Mouse (Mus musculus) liver, postnatal 0 days (tissue): ENCODE measurements at regions not wholly inside any gene's neighbourhood (a gene's known extent, or its start where the extent isn't known, plus 50 kb on each side); places are given as distances from the start of the nearest gene placed in this dataset.

Experiments
- ATAC-seq: fragments of 200-750 bp; cut with Nextera tagmentation; 2 replicates; pipeline ENCODE4 v1.8.0; 2017; ENCODE audit warnings: mild to moderate bottlenecking, moderate library complexity
- DNase-seq: peaks from one replicate; pipeline ENCODE4 v3.0.0-alpha.2; 2016
- H3K27ac ChIP-seq: fragments of 300-500 bp; sonication (generic); 2 replicates; pipeline ENCODE4 v1.5.1; 2014; ENCODE audit warnings: antibody characterized with exemption, moderate library complexity, mild to moderate bottlenecking, low read depth
- H3K27me3 ChIP-seq: fragments of 300-500 bp; sonication (generic); 2 replicates; pipeline ENCODE4 v1.6.1; 2014; ENCODE audit warnings: low read length, control low read depth, mixed read lengths; ENCODE audit not compliant: insufficient read depth
- H3K36me3 ChIP-seq: fragments of 300-500 bp; sonication (generic); replicated peaks from 2 replicates; pipeline ENCODE4 v1.6.1; 2014; ENCODE audit warnings: mild to moderate bottlenecking, control low read depth, low read length, moderate library complexity, mixed read lengths; ENCODE audit not compliant: insufficient read depth
- H3K4me1 ChIP-seq: fragments of 300-500 bp; sonication (generic); 2 replicates; pipeline ENCODE4 v1.6.1; 2014; ENCODE audit warnings: antibody characterized with exemption, mild to moderate bottlenecking, control low read depth; ENCODE audit not compliant: insufficient read depth
- H3K4me2 ChIP-seq: fragments of 300-500 bp; sonication (generic); 2 replicates; pipeline ENCODE4 v1.6.1; 2014; ENCODE audit warnings: low read depth, mild to moderate bottlenecking, low read length, moderate library complexity, mixed read lengths
- H3K4me3 ChIP-seq: fragments of 300-500 bp; sonication (generic); 2 replicates; pipeline ENCODE4 v1.5.1; 2014; ENCODE audit warnings: low read depth, low read length
- H3K9ac ChIP-seq: fragments of 300-500 bp; sonication (generic); replicated peaks from 2 replicates; pipeline ENCODE4 v1.6.1; 2014; ENCODE audit warnings: mild to moderate bottlenecking, moderate library complexity
- H3K9me3 ChIP-seq: fragments of 300-500 bp; sonication (generic); 2 replicates; pipeline ENCODE4 v1.6.1; 2016; ENCODE audit warnings: mild to moderate bottlenecking, control low read depth, low read length, mixed read lengths
- CTCF ChIP-seq: sonication (generic); IDR thresholded peaks from 2 replicates; pipeline ENCODE4 v1.5.1; 2016; ENCODE audit warnings: antibody characterized with exemption, low read depth
- EP300 ChIP-seq: IDR thresholded peaks from 2 replicates; pipeline ENCODE4 v1.6.1; 2016; ENCODE audit warnings: antibody characterized with exemption, low read depth, mild to moderate bottlenecking
- WGBS: fragments of 180-500 bp; shearing (Covaris S2); extraction: QIAGEN DNeasy Blood & Tissue Kit; methylation state at CpG from one replicate; pipeline ENCODE4 v1.1.7; 2014; ENCODE audit not compliant: insufficient replicate concordance; 5-methylcytosine and 5-hydroxymethylcytosine counted together

DNA sequence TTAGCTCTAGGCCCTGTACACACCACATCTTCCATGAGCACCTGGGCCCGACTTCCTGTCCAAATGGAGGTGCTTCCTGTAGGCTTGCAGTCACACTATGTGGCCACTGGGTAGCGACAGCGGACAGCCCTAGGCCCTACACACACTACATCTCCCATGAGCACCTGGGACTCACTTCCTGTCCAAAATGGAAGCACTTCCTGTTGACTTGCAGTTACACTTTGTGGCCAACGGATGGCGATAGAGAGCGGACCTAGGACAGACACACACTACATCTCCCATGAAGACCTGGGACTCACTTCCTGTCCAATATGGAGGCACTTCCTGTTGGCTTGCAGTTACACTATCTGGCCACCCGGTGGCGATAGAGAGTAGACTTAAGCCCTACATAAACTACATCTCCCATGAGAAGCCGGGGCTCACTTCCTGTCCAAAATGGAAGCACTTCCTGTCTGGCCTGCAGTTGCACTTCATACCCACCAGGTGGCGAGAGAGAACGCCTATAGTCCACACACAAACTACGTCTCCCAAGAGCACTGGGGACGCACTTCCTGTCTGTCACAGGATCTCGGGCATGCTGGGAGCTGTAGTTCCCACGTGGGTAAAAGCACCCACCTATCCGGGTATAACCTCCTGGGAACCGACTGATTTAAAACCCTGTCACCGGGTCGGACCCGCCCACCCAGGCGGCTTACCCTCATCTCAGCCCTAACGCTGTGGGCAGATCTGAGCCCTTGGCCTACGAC, 96.1 kb upstream of the Rab39b start:
- H3K9me3 ChIP-seq: no peaks in the 10 kb centered on the region
- no peaks in the 10 kb centered on the region for H3K27me3 ChIP-seq
- no peak overlapping the region for H3K27ac ChIP-seq
- no peaks in the 10 kb centered on the region for H3K4me1 ChIP-seq
- peak; percentile 92 for ATAC-seq
- H3K9ac ChIP-seq: no peak overlapping the region
- peak overlapping the region; percentile 57 for H3K4me2 ChIP-seq
- TF ChIP-seq CTCF (peak; percentile 82), EP300 (no peak; the same call in 1 of the 2 replicates)
- 11% methylated on average over 23 of the region's 23 CpGs for WGBS
- peak overlapping the region; percentile 13 for H3K4me3 ChIP-seq
- peak; percentile 89 for DNase-seq
- no peaks in the 10 kb centered on the region for H3K36me3 ChIP-seq

DNA sequence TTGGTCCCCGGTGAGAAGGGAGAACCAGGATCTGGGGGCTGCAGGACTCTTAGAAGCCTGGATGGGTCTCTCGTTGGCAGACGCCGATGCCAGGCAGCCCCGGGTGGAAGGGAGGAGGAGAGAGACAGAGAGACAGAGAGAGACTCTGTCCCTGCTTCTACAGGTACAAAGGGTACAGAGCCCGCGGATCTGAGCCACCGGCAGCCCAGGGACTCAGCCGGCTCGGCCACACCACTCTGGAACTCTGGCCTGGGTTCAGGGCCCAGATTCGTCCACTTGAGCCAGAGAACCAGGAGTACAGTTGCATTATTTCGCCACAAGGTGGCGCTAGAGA, 95.5 kb upstream of the Rab39b start:
- Histone ChIP-seq H3K4me3 (peak overlapping the region; percentile 32), H3K36me3 (no peaks in the 10 kb centered on the region), H3K4me1 (no peaks in the 10 kb centered on the region), H3K4me2 (peak overlapping the region; percentile 53), H3K27me3 (no peaks in the 10 kb centered on the region), H3K9me3 (0 out of 2 replicates have a peak, but pooled peaks cover 3% of the 10 kb centered on the region), H3K27ac (no peak overlapping the region), H3K9ac (peak overlapping the region; percentile 30; the same call in 1 of the 2 replicates)
- ATAC-seq (no peak), DNase-seq (no peak)
- WGBS: 32% methylated on average over 13 of the region's 13 CpGs
- TF ChIP-seq CTCF (no peak), EP300 (no peak)

DNA sequence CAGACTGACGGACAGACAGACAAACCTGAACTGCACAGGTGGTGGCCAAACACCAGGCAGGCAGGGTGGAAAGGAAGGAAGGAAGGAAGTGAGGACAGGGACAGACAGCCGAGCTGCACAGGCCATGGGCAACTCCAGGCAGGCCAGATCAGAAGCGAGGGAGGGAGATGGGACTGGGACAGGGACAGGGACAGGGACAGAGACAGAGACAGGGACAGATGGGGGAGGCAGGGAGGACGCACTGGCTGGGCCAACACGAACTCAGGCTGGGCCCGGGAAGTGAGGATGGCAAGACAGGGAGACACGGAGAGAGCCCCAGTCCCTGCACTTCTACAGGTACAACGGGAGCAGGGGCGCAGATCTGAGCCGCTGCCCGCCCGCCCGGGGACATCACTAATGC, 94.9 kb upstream of the Rab39b start:
- 0 out of 2 replicates have a peak overlapping the region, but pooled peaks have one; percentile 30 for H3K9ac ChIP-seq
- peak overlapping the region; percentile 53 for H3K4me2 ChIP-seq
- H3K4me3 ChIP-seq: peak overlapping the region; percentile 32
- no peak for TF ChIP-seq EP300
- no peak for TF ChIP-seq CTCF
- H3K36me3 ChIP-seq: no peaks in the 10 kb centered on the region
- no peaks in the 10 kb centered on the region for H3K4me1 ChIP-seq
- WGBS: 78% methylated on average over 11 of the region's 13 CpGs
- 0 out of 2 replicates have a peak, but pooled peaks cover 3% of the 10 kb centered on the region for H3K9me3 ChIP-seq
- no peak overlapping the region for H3K27ac ChIP-seq
- no peaks in the 10 kb centered on the region for H3K27me3 ChIP-seq
- peak; percentile 16 for DNase-seq
- ATAC-seq: no peak

DNA sequence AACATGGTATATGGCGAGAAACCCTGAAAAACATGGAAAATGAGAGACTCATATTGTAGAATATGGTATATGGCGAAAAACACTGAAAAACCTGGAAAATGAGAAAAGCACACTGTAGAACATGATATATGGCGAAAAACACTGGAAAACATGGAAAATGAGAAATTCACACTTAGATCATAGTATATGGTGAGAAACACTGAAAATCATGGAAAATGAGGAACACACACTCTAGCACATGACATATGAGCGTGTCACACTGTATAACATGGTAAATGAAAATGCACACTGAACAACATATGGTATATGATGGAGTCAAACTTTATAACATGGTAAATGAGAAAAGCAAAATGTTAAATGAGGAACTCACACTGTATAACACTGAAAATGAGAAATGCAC, 89.6 kb upstream of the Rab39b start:
- TF ChIP-seq CTCF (no peak), EP300 (no peak)
- Histone ChIP-seq H3K36me3 (no peaks in the 10 kb centered on the region), H3K27me3 (no peaks in the 10 kb centered on the region), H3K27ac (no peak overlapping the region), H3K9me3 (0 out of 2 replicates have a peak, but pooled peaks cover 3% of the 10 kb centered on the region), H3K4me3 (no peak overlapping the region), H3K4me2 (no peak overlapping the region), H3K9ac (no peak overlapping the region), H3K4me1 (no peaks in the 10 kb centered on the region)
- ATAC-seq: no peak
- DNase-seq: no peak
- WGBS: 85% methylated on average over 4 of the region's 4 CpGs

DNA sequence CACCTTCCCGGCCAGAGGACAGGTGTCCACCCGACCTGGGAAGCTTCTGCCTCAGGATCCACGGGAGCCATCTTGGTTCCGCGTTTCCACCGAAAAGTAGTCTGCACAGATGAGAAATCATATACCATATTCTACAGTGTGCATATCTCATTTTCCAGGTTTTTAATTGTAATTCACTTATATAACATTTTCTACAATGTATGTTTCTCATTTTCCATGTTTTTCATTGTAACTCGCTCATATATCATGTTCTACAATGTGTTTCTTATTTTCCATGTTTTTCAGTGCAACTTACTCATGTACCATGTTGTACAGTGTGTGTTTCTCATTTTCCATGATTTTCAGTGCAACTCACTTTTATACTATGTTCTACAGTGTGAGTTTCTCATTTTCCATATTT, 65.4 kb upstream of the Rab39b start:
- Histone ChIP-seq H3K4me2 (no peak overlapping the region), H3K9ac (no peak overlapping the region), H3K9me3 (no peaks in the 10 kb centered on the region), H3K4me1 (no peaks in the 10 kb centered on the region), H3K27ac (no peak overlapping the region), H3K27me3 (no peaks in the 10 kb centered on the region), H3K36me3 (no peaks in the 10 kb centered on the region), H3K4me3 (no peak overlapping the region)
- WGBS: 80% methylated on average over 7 of the region's 7 CpGs
- DNase-seq (no peak), ATAC-seq (no peak)
- TF ChIP-seq CTCF (no peak), EP300 (no peak)
